Mouse (Mus musculus) liver, embryonic 14.5 days (tissue): Measurements from ENCODE around the gene Kidins220. TPM values are rescaled to one million over a fixed set of nuclear protein-coding genes. Genes with fewer than 3 reads are reported as not detected.
A peak's percentile ranks its signal among the peaks of the same experiment; 100 is the strongest.

Source experiments
- ATAC-seq: fragments of 200-750 bp; cut with Nextera tagmentation; 2 replicates; pipeline ENCODE4 v1.8.0; 2017; ENCODE audit warnings: moderate number of reproducible peaks, mild to moderate bottlenecking, moderate library complexity; ENCODE audit not compliant: insufficient read depth
- DNase-seq, 3 experiments: peaks; one replicate each; pipeline ENCODE4 v3.0.0-alpha.2; 2012 to 2013; ENCODE audit warnings: low read depth in 3 of 3, low spot score in 3 of 3
- H3K27ac ChIP-seq: fragments of 300-500 bp; sonication (generic); 2 replicates; pipeline ENCODE4 v1.5.1; 2014; ENCODE audit warnings: moderate library complexity, mild to moderate bottlenecking, control low read depth, inconsistent platforms
- H3K27me3 ChIP-seq: fragments of 300-500 bp; sonication (generic); 2 replicates; pipeline ENCODE4 v1.6.1; 2014; ENCODE audit warnings: mild to moderate bottlenecking, low read length, moderate library complexity; ENCODE audit not compliant: control insufficient read depth, insufficient read depth
- H3K36me3 ChIP-seq: fragments of 300-500 bp; sonication (generic); replicated peaks from 2 replicates; pipeline ENCODE4 v1.6.1; 2014; ENCODE audit warnings: low read depth; ENCODE audit not compliant: control insufficient read depth, insufficient read depth
- H3K4me1 ChIP-seq, 2 experiments: fragments of 200-500 bp in 1 of 2; fragments of 300-500 bp in 1 of 2; sonication (generic) in 1 of 2; replicated peaks; 2 replicates each; pipeline ENCODE4 v1.6.1; 2012 to 2014; ENCODE audit warnings: antibody characterized with exemption in 1 of 2, inconsistent platforms in 1 of 2, low read length in 1 of 2; ENCODE audit not compliant: control insufficient read depth in 2 of 2, insufficient read depth in 2 of 2
- H3K4me2 ChIP-seq: fragments of 300-500 bp; sonication (generic); 2 replicates; pipeline ENCODE4 v1.6.1; 2014; ENCODE audit warnings: low read depth, mild to moderate bottlenecking, control low read depth, moderate library complexity
- H3K4me3 ChIP-seq, 2 experiments: fragments of 200-500 bp in 1 of 2; fragments of 300-500 bp in 1 of 2; sonication (generic) in 1 of 2; 2 replicates each; pipeline ENCODE4 v1.5.1; 2012 to 2014; ENCODE audit warnings: low read depth in 2 of 2, low read length in 2 of 2, mild to moderate bottlenecking in 2 of 2, control low read depth in 1 of 2, inconsistent platforms in 1 of 2, moderate library complexity in 1 of 2; ENCODE audit not compliant: insufficient read depth in 1 of 2
- H3K9ac ChIP-seq: fragments of 300-500 bp; sonication (generic); replicated peaks from 2 replicates; pipeline ENCODE4 v1.6.1; 2014; ENCODE audit warnings: mild to moderate bottlenecking, control low read depth, moderate library complexity
- H3K9me3 ChIP-seq: fragments of 300-500 bp; sonication (generic); 2 replicates; pipeline ENCODE4 v1.6.1; 2016; ENCODE audit warnings: low read length, mixed read lengths; ENCODE audit not compliant: control insufficient read depth
- CTCF ChIP-seq: IDR thresholded peaks from 2 replicates; pipeline ENCODE4 v1.5.1; 2016; ENCODE audit warnings: antibody characterized with exemption, low read depth, control low read depth
- EP300 ChIP-seq: IDR thresholded peaks from 2 replicates; pipeline ENCODE4 v1.6.1; 2016; ENCODE audit warnings: antibody characterized with exemption, low read depth
- WGBS: fragments of 180-500 bp; shearing (Covaris S2); extraction: QIAGEN DNeasy Blood & Tissue Kit; methylation state at CpG from one replicate; pipeline ENCODE4 v1.1.7; 2014; ENCODE audit not compliant: insufficient replicate concordance; 5-methylcytosine and 5-hydroxymethylcytosine counted together
- polyA plus RNA-seq, 2 experiments: library from polyadenylated mRNA; depleted of rRNA in 1 of 2; stranded (reverse) in 1 of 2; unstranded in 1 of 2; fragments of >200 nt; fragmentation: Nextera tagmentation in 1 of 2; extraction: Ambion mirVana in 1 of 2; gene quantifications; 2 replicates each; pipeline versions ENCODE4 v1.2.1 to v1.2.3; 2012 to 2014

Kidins220 gene
- polyA plus RNA-seq, 2 experiments, result 7.9 to 9.4 TPM

GRCm38 (mm10) chr12:24961821-24962220, 12.9 kb upstream of the Kidins220 start:
- Histone ChIP-seq H3K9me3 (no peaks in the 10 kb centered on the region), H3K27ac (no peak overlapping the region), H3K27me3 (no peaks in the 10 kb centered on the region), H3K9ac (no peak overlapping the region), H3K36me3 (no peaks in the 10 kb centered on the region), H3K4me2 (no peak overlapping the region), H3K4me3 (no peak overlapping the region), H3K4me1 (peaks cover 9 to 11% of the 10 kb centered on the region in 2 experiments)
- ATAC-seq (no peak), DNase-seq (no peak)
- 77% methylated on average over 7 of the region's 7 CpGs for WGBS
- TF ChIP-seq EP300 (no peak), CTCF (no peak)

DNA sequence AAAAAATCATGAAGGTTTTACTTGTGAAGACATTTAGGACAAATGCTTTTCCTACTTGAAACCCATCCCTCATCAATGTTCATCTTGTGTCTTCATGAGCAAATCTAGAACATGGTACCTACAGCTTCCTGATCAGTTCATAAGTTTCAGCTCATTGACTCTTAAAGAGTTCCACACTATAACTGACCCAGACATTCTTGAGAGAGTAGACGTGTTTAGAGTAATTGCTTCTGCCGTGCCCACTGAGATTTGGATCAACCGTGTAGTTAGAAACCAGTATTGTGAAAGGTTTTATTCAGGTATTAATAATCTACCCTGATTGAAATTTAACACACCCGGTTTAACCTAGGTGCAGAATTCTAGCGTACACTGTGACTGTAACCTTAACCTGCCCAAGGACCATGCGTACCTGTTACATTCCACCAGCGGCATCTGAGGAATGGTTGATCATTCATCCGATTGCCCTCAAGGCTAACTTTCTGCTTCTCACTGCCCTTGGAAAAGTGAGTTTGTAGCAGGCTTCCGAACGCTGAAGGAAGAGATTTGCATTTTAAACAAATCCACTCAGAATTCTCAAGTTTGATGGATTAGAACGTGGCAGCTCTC, 12.3 kb upstream of the Kidins220 start:
- H3K9me3 ChIP-seq, result no peaks in the 10 kb centered on the region
- 84% methylated on average over 11 of the region's 11 CpGs for WGBS
- H3K36me3 ChIP-seq, result no peaks in the 10 kb centered on the region
- H3K4me1 ChIP-seq, result peaks cover 9 to 11% of the 10 kb centered on the region in 2 experiments
- no peak overlapping the region for H3K4me2 ChIP-seq
- ATAC-seq (no peak), DNase-seq (no peak)
- TF ChIP-seq CTCF (no peak), EP300 (no peak)
- no peaks in the 10 kb centered on the region for H3K27me3 ChIP-seq
- H3K27ac ChIP-seq, result no peak overlapping the region
- no peak overlapping the region for H3K4me3 ChIP-seq
- no peak overlapping the region for H3K9ac ChIP-seq

- H3K27ac ChIP-seq, result no peak overlapping the region
- DNase-seq, result no peak
- H3K4me1 ChIP-seq, result peaks cover 9 to 11% of the 10 kb centered on the region in 2 experiments
- TF ChIP-seq CTCF (no peak), EP300 (no peak)
- H3K36me3 ChIP-seq, result no peaks in the 10 kb centered on the region
- H3K9ac ChIP-seq, result 0 out of 2 replicates have a peak overlapping the region, but pooled peaks have one; percentile 16
- H3K4me2 ChIP-seq, result 0 out of 2 replicates have a peak overlapping the region, but pooled peaks have one; percentile 13
- H3K9me3 ChIP-seq, result no peaks in the 10 kb centered on the region
- peak; percentile 55; the same call in 1 of the 2 replicates for ATAC-seq
- H3K27me3 ChIP-seq, result no peaks in the 10 kb centered on the region
- H3K4me3 ChIP-seq, result no peak overlapping the region
- WGBS, result 31% methylated on average over 13 of the region's 13 CpGs
Measured at GRCm38 (mm10) chr12:24963393-24964022, 11.2 kb upstream of the Kidins220 start.

DNA sequence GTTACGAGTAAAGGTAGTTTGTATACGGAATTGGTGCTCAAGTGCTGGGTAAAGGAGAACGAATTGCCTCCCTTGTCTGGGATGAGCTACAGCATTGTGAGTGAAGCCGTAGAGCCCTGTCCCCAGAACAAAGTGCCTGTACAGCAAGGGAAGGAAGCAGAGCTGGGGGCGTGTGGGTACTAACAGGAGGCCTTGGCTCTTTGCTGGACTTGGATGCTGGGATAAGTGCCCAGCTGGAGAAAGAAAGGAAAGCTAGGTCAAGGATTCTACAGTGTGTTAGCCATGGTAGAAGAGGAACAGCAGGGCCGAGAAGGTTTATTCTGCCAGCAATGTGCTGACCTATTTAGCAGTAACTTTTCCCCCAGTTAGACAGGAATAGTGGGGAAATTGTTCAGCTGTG, 9.3 kb upstream of the Kidins220 start:
- Histone ChIP-seq H3K9ac (no peak overlapping the region), H3K27me3 (no peaks in the 10 kb centered on the region), H3K4me2 (no peak overlapping the region), H3K27ac (no peak overlapping the region), H3K36me3 (no peaks in the 10 kb centered on the region), H3K9me3 (no peaks in the 10 kb centered on the region), H3K4me1 (peaks cover 9 to 11% of the 10 kb centered on the region in 2 experiments), H3K4me3 (no peak overlapping the region)
- 77% methylated on average over 6 of the region's 6 CpGs for WGBS
- TF ChIP-seq EP300 (no peak), CTCF (no peak)
- no peak for DNase-seq
- ATAC-seq, result no peak

DNA sequence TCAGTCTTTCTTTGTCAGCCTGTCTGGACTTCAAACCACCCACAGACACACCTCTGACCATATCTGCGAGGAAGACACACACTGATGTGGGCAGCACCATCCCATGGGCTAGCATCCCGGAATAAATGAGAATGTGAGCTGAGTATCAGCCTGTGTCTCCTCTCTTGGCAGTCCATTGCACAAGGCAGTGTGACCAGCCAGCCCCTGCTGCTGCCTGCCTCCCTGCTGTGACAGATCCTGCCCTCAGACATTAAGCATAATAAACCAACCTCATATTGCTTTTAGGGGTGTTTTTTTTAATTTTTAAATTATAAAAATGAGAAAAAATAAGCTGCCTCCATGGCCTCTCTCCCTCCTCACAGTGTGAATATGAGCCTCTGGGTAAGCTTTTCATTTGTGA, 8.7 kb upstream of the Kidins220 start:
- Histone ChIP-seq H3K27me3 (no peaks in the 10 kb centered on the region), H3K4me3 (no peak overlapping the region), H3K9ac (no peak overlapping the region), H3K36me3 (no peaks in the 10 kb centered on the region), H3K9me3 (no peaks in the 10 kb centered on the region), H3K27ac (no peak overlapping the region), H3K4me2 (no peak overlapping the region), H3K4me1 (peaks cover 9 to 11% of the 10 kb centered on the region in 2 experiments)
- ATAC-seq (no peak), DNase-seq (no peak)
- TF ChIP-seq EP300 (no peak), CTCF (no peak)
- WGBS, result 59% methylated on average over 2 of the region's 2 CpGs
